Mouse (Mus musculus): Measurements from ENCODE around the gene Luc7l3.
"Not testable (repeated sequence)": the region's sequence is repeated elsewhere in the genome, so short reads cannot be mapped to it uniquely, and the experiment has no call there.

The Luc7l3 gene

DNA sequence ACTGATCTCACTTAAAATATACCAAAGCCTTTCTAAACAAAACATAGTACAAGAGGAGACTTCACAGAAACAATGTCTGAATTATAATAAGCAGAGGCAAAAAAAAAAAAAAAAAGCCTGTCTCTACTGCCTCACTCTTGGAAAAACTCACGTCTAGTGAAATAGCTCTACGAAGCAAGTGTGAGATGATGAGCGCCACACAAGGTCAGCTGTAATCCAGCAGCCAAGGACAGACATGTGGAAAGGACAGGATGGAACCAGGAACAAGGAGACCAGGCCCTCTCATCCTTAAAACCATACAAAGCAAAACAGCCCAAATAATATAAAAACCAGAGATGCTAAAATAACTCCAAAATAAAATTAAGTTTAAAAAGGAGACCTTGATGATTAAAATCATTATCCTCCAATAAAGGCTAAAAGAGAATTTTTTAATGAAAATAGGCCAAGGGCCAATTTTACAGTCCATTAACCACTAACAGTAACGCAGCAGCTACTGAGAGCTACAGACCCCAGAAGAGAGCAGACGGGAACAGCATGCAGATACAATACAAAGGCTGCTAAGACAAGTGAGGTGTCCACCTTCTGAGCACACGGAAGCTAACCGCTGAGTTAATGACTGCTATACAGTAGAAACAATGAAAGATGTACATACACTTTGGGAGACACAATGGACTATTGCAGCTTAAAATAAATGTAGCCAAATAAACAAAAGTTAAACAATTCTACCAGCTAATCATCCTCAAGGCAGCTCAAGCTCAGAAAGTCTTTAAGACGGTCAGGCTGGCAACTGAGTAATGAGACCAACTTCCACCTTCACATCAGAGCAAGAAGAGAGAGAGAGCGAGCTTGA is 26.6 kb downstream of the Luc7l3 start:
- DNase-seq (ENCODE audit: low read depth, low spot score): no peak

- DNase-seq (ENCODE audit: low read depth, low spot score): no peak
Measured at GRCm38 (mm10) chr11:94290062-94290740, 31.6 kb downstream of the Luc7l3 start.

- no peak for DNase-seq (ENCODE audit: low read depth, low spot score)
Measured at GRCm38 (mm10) chr11:94287105-94287504, 34.7 kb downstream of the Luc7l3 start.

DNA sequence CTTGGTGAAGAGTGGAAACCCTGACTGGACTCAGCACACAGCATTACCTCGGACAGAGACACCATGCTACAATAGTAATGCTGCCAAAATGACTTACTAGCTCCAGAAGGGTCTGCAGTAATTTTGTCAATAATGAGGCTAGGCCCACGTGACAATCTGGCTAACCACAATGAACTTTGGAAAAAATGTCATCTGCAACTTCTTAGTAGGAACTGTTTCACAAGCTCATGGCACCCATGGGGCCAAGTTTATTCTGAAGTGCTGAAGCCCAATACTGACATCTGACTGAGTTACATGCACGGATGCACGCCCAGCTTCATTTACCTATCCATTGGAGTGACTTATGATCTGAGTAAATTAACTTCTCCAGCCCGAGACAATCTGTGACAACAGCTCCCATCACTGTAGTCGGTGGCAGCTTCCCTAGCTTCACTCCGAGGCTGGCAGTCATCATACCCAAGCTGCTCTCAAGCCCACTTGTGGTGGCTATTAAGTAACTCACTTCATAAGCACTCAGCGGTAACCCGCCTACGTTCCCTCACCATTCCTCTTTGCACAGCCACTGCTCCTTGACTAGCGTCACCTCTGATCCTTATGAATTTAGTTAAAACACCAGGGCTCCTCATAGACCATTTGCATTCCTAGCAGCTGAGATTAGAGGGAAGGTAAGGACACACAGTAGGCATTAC is 35.8 kb downstream of the Luc7l3 start:
- no peak for DNase-seq (ENCODE audit: low read depth, low spot score)

- no peak for DNase-seq (ENCODE audit: low read depth, low spot score)
Measured at GRCm38 (mm10) chr11:94283536-94284099, 38.2 kb downstream of the Luc7l3 start.

- no peak for DNase-seq (ENCODE audit: low read depth, low spot score)
Measured at GRCm38 (mm10) chr11:94282291-94282690, 39.5 kb downstream of the Luc7l3 start.

GRCm38 (mm10) chr11:94281199-94282181 is 40.3 kb downstream of the Luc7l3 start, which contains the start of gene Gm21885:
TSS of gene Gm21885 (plus strand) at chr11:94281873.
- DNase-seq (ENCODE audit: low read depth, low spot score): no peak

DNA sequence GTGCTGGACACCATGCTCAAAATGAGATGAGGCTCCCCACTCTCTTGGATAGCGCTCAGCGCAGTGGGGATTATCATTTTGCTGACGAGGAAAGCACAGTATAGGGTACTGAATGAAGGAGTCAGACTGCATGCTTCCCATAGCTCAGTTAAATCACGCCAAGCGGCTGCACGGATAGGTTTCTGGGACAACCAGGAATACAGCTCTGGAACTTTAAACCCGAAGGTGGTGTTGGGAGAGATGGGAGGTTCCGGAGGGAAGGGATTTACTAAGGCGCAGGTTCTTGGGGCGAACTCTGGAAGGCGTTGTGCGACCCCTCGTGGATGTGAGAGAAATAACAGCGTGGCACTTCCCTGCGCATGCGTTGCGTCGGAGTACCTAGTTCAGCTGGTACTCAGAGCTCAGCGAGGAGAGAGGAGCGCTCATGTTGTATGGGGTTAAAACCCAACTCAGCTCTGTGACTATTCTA is 44.9 kb downstream of the Luc7l3 start:
- DNase-seq (ENCODE audit: low read depth, low spot score): peak; percentile 94

DNA sequence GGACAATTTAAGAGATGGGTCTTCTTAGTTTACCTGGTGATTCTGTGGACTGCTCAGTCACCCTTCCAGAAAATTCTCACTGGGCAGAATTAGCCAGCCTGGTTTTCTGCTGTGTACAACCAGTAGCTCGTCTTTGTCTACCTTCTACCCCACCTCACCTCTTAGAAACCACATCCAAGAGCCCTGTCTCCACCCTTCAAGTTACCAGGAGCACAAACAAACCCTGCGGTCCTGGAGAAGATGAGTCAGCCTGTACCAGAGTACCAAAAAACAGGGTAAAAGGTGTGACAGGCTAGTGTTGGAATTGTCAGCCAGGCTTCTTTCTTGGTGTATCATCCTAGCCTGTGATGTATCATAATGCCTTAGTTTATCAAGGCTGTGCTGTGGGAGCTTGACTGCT is 46.1 kb downstream of the Luc7l3 start:
- no peak for DNase-seq (ENCODE audit: low read depth, low spot score)

- no peak for DNase-seq (ENCODE audit: low read depth, low spot score)
Measured at GRCm38 (mm10) chr11:94275226-94275625, 46.6 kb downstream of the Luc7l3 start.

DNA sequence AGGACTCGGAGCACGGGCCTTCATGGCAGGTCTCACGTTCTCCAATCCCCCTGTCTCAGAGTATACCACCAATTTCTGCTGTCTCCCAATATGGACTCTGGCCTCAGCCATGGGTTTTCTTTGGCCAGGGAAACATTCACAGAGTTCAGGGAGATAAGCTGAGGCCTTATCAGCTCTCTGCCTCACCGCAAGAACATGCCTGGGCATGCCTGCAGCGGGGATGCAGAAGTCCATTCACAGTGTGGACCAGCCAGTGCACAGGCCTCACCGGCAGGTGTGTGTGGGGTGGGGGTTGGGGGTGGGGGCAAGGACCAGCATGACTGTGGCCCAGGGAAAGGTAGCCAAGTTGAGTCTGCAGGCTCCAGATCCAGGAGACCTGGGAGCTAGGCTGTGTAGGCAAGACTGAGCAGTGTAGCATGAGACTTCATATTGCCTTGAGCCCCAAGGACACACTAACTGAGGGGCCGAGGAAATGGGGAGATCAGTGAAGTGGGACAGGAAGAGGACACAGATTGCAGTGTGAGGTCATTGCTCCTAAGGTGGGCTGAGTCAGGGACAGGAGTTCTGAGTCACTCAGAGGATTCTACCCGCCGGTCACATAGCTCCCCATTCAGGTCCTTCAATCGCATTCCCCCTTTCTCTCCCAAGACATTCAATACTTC is 47.5 kb downstream of the Luc7l3 start:
- no peak for DNase-seq (ENCODE audit: low read depth, low spot score)

GRCm38 (mm10) chr11:94272960-94273927 is 48.5 kb downstream of the Luc7l3 start:
- DNase-seq (ENCODE audit: low read depth, low spot score): no peak

DNA sequence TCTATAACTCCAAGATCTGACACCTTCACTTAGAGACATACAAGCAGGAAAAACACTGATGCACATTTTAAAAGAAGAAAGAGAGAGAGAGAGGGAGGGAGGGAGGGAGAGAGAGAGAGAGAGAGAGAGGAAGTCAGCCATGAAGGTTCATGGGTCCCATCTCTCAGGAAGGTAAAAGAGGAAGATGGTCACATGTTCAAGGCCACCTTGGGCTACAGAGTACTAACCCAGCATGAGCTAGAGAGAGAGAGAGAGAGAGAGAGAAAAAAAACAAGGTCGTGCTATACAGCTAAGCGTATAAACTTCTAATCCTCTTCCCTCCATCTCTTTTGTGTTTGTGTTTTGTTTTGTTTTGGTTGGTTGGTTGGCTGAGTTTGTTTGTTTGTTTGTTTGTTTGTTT is 50.8 kb downstream of the Luc7l3 start:
- DNase-seq (ENCODE audit: low read depth, low spot score): no peak

- DNase-seq (ENCODE audit: low read depth, low spot score): no peak
Measured at GRCm38 (mm10) chr11:94269906-94270305, 51.9 kb downstream of the Luc7l3 start.

- DNase-seq (ENCODE audit: low read depth, low spot score): no peak
Measured at GRCm38 (mm10) chr11:94268761-94269160, 53.0 kb downstream of the Luc7l3 start.

GRCm38 (mm10) chr11:94266155-94266554 is 55.6 kb downstream of the Luc7l3 start:
- DNase-seq (ENCODE audit: low read depth, low spot score): not testable (repeated sequence)

GRCm38 (mm10) chr11:94265134-94265785 is 56.5 kb downstream of the Luc7l3 start:
- DNase-seq (ENCODE audit: low read depth, low spot score): peak; percentile 47

All from retina, postnatal 7 days (tissue).